ENCODE assay signal across 9 mouse cellular contexts in the genomic region with DNA sequence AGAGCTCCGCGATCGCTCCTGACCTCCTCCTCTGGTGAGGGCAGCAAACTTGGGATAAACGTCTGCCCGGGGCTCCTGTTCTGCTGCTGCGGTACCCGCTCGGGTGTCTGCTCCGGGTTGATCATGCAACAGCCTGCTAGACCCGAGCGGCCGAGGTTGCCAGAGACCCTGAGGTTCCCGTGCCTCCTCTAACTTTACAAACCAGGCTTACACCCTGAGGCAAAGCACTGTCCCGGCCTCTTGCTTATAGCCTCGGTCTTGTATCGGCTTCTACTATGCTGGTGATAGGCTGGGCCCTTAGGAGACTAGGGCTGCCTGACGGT. TPM values are rescaled to one million over a fixed set of nuclear protein-coding genes. Genes with fewer than 3 reads are reported as not detected.
DNase-seq lines count a peak whose midpoint lies in the region; ATAC-seq and TF ChIP-seq lines count a peak whose summit lies in the region.
"Had no signal": no experiment of that assay in that cellular context is flagged by ENCODE, and none has a peak within 500 bp of the region (broad histone marks: within the 10 kb centered on the region; RNA-seq: fewer than 3 reads in every experiment).

No protein-coding gene starts in this region.

- peak overlapping the region; percentile 100 for H3K4me2 ChIP-seq in lung, embryonic 15.5 days
- H3K4me2 ChIP-seq in forebrain, embryonic 12.5 days, result peak overlapping the region; percentile 98
- peak overlapping the region; percentile 85 for H3K4me2 ChIP-seq in limb, embryonic 13.5 days (replicated peaks)

- H3K27ac ChIP-seq in lung, embryonic 15.5 days, result no peak overlapping the region
- H3K27ac ChIP-seq in forebrain, embryonic 12.5 days, result peak overlapping the region; percentile 74
- no peak overlapping the region for H3K27ac ChIP-seq in limb, embryonic 13.5 days
- peak overlapping the region; percentile 95 for H3K27ac ChIP-seq in olfactory bulb, adult 2 months (ENCODE audit: insufficient read depth, low read depth, low read length)
- H3K27ac ChIP-seq: macrophage had no signal

- DNase-seq in lung, postnatal 4 days, result no peak
- no peak for DNase-seq in thymus, postnatal 25 days
- no peak for DNase-seq in thymus, postnatal 4 days
- no peak for DNase-seq in frontal cortex, postnatal 10 days (ENCODE audit: low spot score in 2 of 2)

- no peaks in the 10 kb centered on the region for H3K36me3 ChIP-seq in lung, embryonic 15.5 days
- no peaks in the 10 kb centered on the region for H3K36me3 ChIP-seq in forebrain, embryonic 12.5 days (replicated peaks)
- H3K36me3 ChIP-seq in limb, embryonic 13.5 days, result no peaks in the 10 kb centered on the region

- peak overlapping the region; percentile 43 for H3K9ac ChIP-seq in lung, embryonic 15.5 days
- peak overlapping the region; percentile 86 for H3K9ac ChIP-seq in forebrain, embryonic 12.5 days
- H3K9ac ChIP-seq in limb, embryonic 13.5 days, result peak overlapping the region; percentile 75

- H3K9me3 ChIP-seq in lung, embryonic 15.5 days, result no peaks in the 10 kb centered on the region
- no peaks in the 10 kb centered on the region for H3K9me3 ChIP-seq in forebrain, embryonic 12.5 days
- no peaks in the 10 kb centered on the region for H3K9me3 ChIP-seq in limb, embryonic 13.5 days

- peak overlapping the region; percentile 62 for H3K4me3 ChIP-seq in lung, embryonic 15.5 days
- H3K4me3 ChIP-seq in forebrain, embryonic 12.5 days (replicated peaks), result peak overlapping the region; percentile 80
- peak overlapping the region; percentile 74 for H3K4me3 ChIP-seq in limb, embryonic 13.5 days
- peak overlapping the region; percentile 77 for H3K4me3 ChIP-seq in olfactory bulb, adult 2 months (ENCODE audit: insufficient read depth, low read depth, low read length)

- peaks cover 13% of the 10 kb centered on the region for H3K4me1 ChIP-seq in lung, embryonic 15.5 days
- peaks cover 57% of the 10 kb centered on the region for H3K4me1 ChIP-seq in forebrain, embryonic 12.5 days
- H3K4me1 ChIP-seq in limb, embryonic 13.5 days, result peaks cover 19% of the 10 kb centered on the region
- H3K4me1 ChIP-seq in olfactory bulb, adult 2 months (ENCODE audit: control insufficient read depth, insufficient read depth, low read length), result peaks cover 50% of the 10 kb centered on the region

- no peak for TF ChIP-seq CTCF in olfactory bulb, adult 2 months (IDR thresholded peaks at IDR 0.05; ENCODE audit: insufficient read depth, low read depth, low read length)

- peaks cover 60% of the 10 kb centered on the region for H3K27me3 ChIP-seq in lung, embryonic 15.5 days
- peaks cover 32% of the 10 kb centered on the region for H3K27me3 ChIP-seq in forebrain, embryonic 12.5 days
- H3K27me3 ChIP-seq in limb, embryonic 13.5 days, result peaks cover 45% of the 10 kb centered on the region

- WGBS in lung, embryonic 15.5 days, result 1% methylated on average over 17 of the region's 17 CpGs
- WGBS in forebrain, embryonic 12.5 days, result under 1% methylated on average over 17 of the region's 17 CpGs
- under 1% methylated on average over 17 of the region's 17 CpGs for WGBS in limb, embryonic 13.5 days
- 3% methylated on average over 17 of the region's 17 CpGs for WGBS in olfactory bulb, adult 2 months

- TF ChIP-seq POLR2A in olfactory bulb, adult 2 months (IDR thresholded peaks at IDR 0.05; ENCODE audit: insufficient read depth, low read depth, low read length), result no peak

- ATAC-seq in lung, embryonic 15.5 days (ENCODE audit: borderline replicate concordance, extremely low read depth, low FRiP score, low TSS enrichment), result no peak
- no peak for ATAC-seq in forebrain, embryonic 12.5 days (ENCODE audit: low FRiP score)
- ATAC-seq in limb, embryonic 13.5 days (ENCODE audit: low FRiP score, low read depth), result no peak

RNA-seq across cellular contexts. Expression of a gene that starts 0.8 kb away (rescaled TPM):
- 1.8 and 2.0 TPM in 2 replicates for polyA plus RNA-seq in lung, embryonic 15.5 days (2015; fragmentation: Nextera tagmentation; extraction: Ambion mirVana)
- polyA plus RNA-seq in forebrain, embryonic 12.5 days (2016; fragmentation: Nextera tagmentation; extraction: Ambion mirVana), result 11.8 and 12.1 TPM in 2 replicates
- polyA plus RNA-seq in limb, embryonic 13.5 days (2015; fragmentation: Nextera tagmentation; extraction: Ambion mirVana), result 5.8 and 6.4 TPM in 2 replicates
- not detected in 2 replicates for polyA plus RNA-seq in olfactory bulb, adult 2 months (2012; ENCODE audit: insufficient read depth, insufficient read length, low replicate concordance, missing spikeins)
- polyA plus RNA-seq: macrophage had no signal

Comparison
In these comparisons a context has a peak if more than half of its experiments do, and no peak if none do; other contexts are left out.
1. H3K27ac ChIP-seq: peak in forebrain, embryonic 12.5 days (single experiment) and olfactory bulb, adult 2 months (single experiment); none in lung, embryonic 15.5 days (single experiment) and limb, embryonic 13.5 days (single experiment).
2. Peak in every context shown above with its lines, with median percentiles within 50 percentile points of each other: H3K4me2 ChIP-seq, H3K4me3 ChIP-seq and H3K9ac ChIP-seq.